Mouse (Mus musculus): ENCODE results near the gene Adam15.

DNA sequence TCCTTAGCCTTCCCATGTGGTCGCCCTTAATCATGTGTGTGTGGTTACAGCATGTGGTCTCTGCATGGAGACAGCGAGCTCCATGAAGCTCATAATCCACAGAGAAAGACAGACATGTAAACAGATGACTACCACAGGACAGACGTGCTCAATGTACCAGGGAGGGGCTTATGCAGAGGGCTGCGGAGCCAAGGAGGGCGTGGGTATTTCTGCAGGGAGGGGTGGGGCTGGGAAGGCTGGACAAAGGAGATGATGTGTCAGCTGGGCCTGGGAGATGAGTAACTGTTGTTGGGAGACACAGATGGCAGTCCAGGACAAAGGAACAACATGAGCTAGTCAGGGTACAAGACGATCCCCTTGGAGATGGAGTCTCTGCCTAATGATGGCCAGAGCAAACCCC lies 9.8 kb upstream of the Adam15 start:
- no peak for TF ChIP-seq CHD2 (IDR thresholded peaks at IDR 0.05; ENCODE audit: low read depth, low read length)
- TF ChIP-seq HCFC1 (IDR thresholded peaks at IDR 0.05; ENCODE audit: borderline replicate concordance, insufficient read depth, low read length): no peak
- no peak for TF ChIP-seq MAFK (IDR thresholded peaks at IDR 0.05; ENCODE audit: insufficient read depth, low read depth, low read length)
- no peak for TF ChIP-seq ZNF384 (IDR thresholded peaks at IDR 0.05; ENCODE audit: low read depth, low read length)

Measured in ES-E14 (cell line).